Mouse (Mus musculus): Measurements from ENCODE around the gene Zfr. TPM values are rescaled to one million over a fixed set of nuclear protein-coding genes. Genes with fewer than 3 reads are reported as not detected.
"Not testable (repeated sequence)": the region's sequence is repeated elsewhere in the genome, so short reads cannot be mapped to it uniquely, and the experiment has no call there.

Gene Zfr
- total RNA-seq, 2 experiments from 2014 or later = 353 to 361 TPM

- intact Hi-C loops (cut with DNase I) = loop anchor here (5.0 to 10.0 kb wide), 3 partner anchors 117 to 532 kb away; partner anchors contain the start of genes 1810049J17Rik, Golph3 and Pdzd2
- peak in 1 of 2 experiments; percentile 31 for DNase-seq (ENCODE audit: low spot score in 2 of 2)
Observed at GRCm38 (mm10) chr15:12205160-12205901, 87.7 kb downstream of the Zfr start.

GRCm38 (mm10) chr15:12205902-12206645 lies 88.4 kb downstream of the Zfr start:
- intact Hi-C loops (cut with DNase I) = loop anchor here (2.0 to 10.0 kb wide), 4 partner anchors 39 to 531 kb away; partner anchors contain the start of genes 1810049J17Rik, Golph3 and Pdzd2
- no peak for DNase-seq (ENCODE audit: low spot score in 2 of 2)

- intact Hi-C loops (cut with DNase I) = loop anchor here (2.0 to 10.0 kb wide), 4 partner anchors 38 to 531 kb away; partner anchors contain the start of genes 1810049J17Rik, Golph3 and Pdzd2
- DNase-seq (ENCODE audit: low spot score in 2 of 2) = peak in 1 of 2 experiments; percentile 56
Observed at GRCm38 (mm10) chr15:12206646-12207222, 89.1 kb downstream of the Zfr start.

- intact Hi-C loops (cut with DNase I) = loop anchor here (2.0 to 10.0 kb wide), 4 partner anchors 37 to 530 kb away; partner anchors contain the start of genes 1810049J17Rik, Golph3 and Pdzd2
- no peak for DNase-seq (ENCODE audit: low spot score in 2 of 2)
Observed at GRCm38 (mm10) chr15:12207556-12208090, 90.0 kb downstream of the Zfr start.

GRCm38 (mm10) chr15:12211577-12211976 lies 93.9 kb downstream of the Zfr start:
- intact Hi-C loops (cut with DNase I) = loop anchor here (10.0 kb wide), 1 partner anchor 583 kb away; no protein-coding TSS in a partner anchor
- DNase-seq (ENCODE audit: low spot score in 2 of 2) = peak; percentile 74 to 93

- intact Hi-C loops (cut with DNase I) = loop anchor here (10.0 kb wide), 1 partner anchor 583 kb away; no protein-coding TSS in a partner anchor
- no peak for DNase-seq (ENCODE audit: low spot score in 2 of 2)
Observed at GRCm38 (mm10) chr15:12212266-12212665, 94.6 kb downstream of the Zfr start.

GRCm38 (mm10) chr15:12214531-12215414 lies 97.1 kb downstream of the Zfr start:
- peak in 1 of 2 experiments; percentile 48 for DNase-seq (ENCODE audit: low spot score in 2 of 2)
- intact Hi-C loops (cut with DNase I) = loop anchor here (2.0 to 10.0 kb wide), 2 partner anchors 32 to 580 kb away; no protein-coding TSS in a partner anchor

- DNase-seq (ENCODE audit: low spot score in 2 of 2) = peak; percentile 75 to 96
- intact Hi-C loops (cut with DNase I) = loop anchor here (2.0 to 10.0 kb wide), 2 partner anchors 31 to 579 kb away; no protein-coding TSS in a partner anchor
Observed at GRCm38 (mm10) chr15:12215415-12215718, 97.7 kb downstream of the Zfr start.

GRCm38 (mm10) chr15:12216119-12216518 lies 98.5 kb downstream of the Zfr start:
- intact Hi-C loops (cut with DNase I) = loop anchor here (10.0 kb wide), 1 partner anchor 579 kb away; no protein-coding TSS in a partner anchor

GRCm38 (mm10) chr15:12216798-12217197 lies 99.2 kb downstream of the Zfr start:
- DNase-seq (ENCODE audit: low spot score in 2 of 2) = no peak
- intact Hi-C loops (cut with DNase I) = loop anchor here (10.0 kb wide), 1 partner anchor 578 kb away; no protein-coding TSS in a partner anchor

More at GRCm38 (mm10) chr15:12216119-12216518, 98.5 kb downstream of the Zfr start:
- no peak for DNase-seq (ENCODE audit: low spot score in 2 of 2)

- intact Hi-C loops (cut with DNase I) = loop anchor here (10.0 kb wide), 1 partner anchor 577 kb away; no protein-coding TSS in a partner anchor
- not testable (repeated sequence) for DNase-seq (ENCODE audit: low spot score in 2 of 2)
Observed at GRCm38 (mm10) chr15:12217332-12217731, 99.7 kb downstream of the Zfr start.

GRCm38 (mm10) chr15:12217849-12218248 lies 100.2 kb downstream of the Zfr start:
- no peak for DNase-seq (ENCODE audit: low spot score in 2 of 2)
- intact Hi-C loops (cut with DNase I) = loop anchor here (10.0 kb wide), 1 partner anchor 577 kb away; no protein-coding TSS in a partner anchor

- intact Hi-C loops (cut with DNase I) = loop anchor here (10.0 kb wide), 1 partner anchor 576 kb away; no protein-coding TSS in a partner anchor
- DNase-seq (ENCODE audit: low spot score in 2 of 2) = no peak
Observed at GRCm38 (mm10) chr15:12218583-12219382, 101.2 kb downstream of the Zfr start.

GRCm38 (mm10) chr15:12221131-12221530 lies 103.5 kb downstream of the Zfr start:
- DNase-seq (ENCODE audit: low spot score in 2 of 2) = no peak
- intact Hi-C loops (cut with DNase I) = no loop called here

- intact Hi-C loops (cut with DNase I) = no loop called here
- no peak for DNase-seq (ENCODE audit: low spot score in 2 of 2)
Observed at GRCm38 (mm10) chr15:12222564-12223302, 105.1 kb downstream of the Zfr start.

GRCm38 (mm10) chr15:12223393-12223792 lies 105.8 kb downstream of the Zfr start:
- intact Hi-C loops (cut with DNase I) = no loop called here

GRCm38 (mm10) chr15:12224239-12224638 lies 106.6 kb downstream of the Zfr start:
- intact Hi-C loops (cut with DNase I) = no loop called here
- DNase-seq (ENCODE audit: low spot score in 2 of 2) = no peak

More at GRCm38 (mm10) chr15:12223393-12223792, 105.8 kb downstream of the Zfr start:
- DNase-seq (ENCODE audit: low spot score in 2 of 2) = no peak
